Mouse (Mus musculus) hindbrain, embryonic 11.5 days (tissue): Measurements from ENCODE around the gene Mcl1. TPM values are rescaled to one million over a fixed set of nuclear protein-coding genes. Genes with fewer than 3 reads are reported as not detected.

Experiments used
- ATAC-seq: fragments of 200-750 bp; cut with Nextera tagmentation; 2 replicates; pipeline ENCODE4 v1.8.0; 2017; ENCODE audit warnings: mild to moderate bottlenecking, moderate TSS enrichment, moderate library complexity; ENCODE audit not compliant: low FRiP score
- DNase-seq: peaks from one replicate; pipeline ENCODE4 v3.0.0-alpha.2; 2015; ENCODE audit warnings: low spot score
- H3K27ac ChIP-seq: fragments of 300-500 bp; sonication (generic); 2 replicates; pipeline ENCODE4 v1.5.1; 2014; ENCODE audit warnings: mild to moderate bottlenecking, low read depth, low read length
- H3K27me3 ChIP-seq: fragments of 300-500 bp; sonication (generic); 2 replicates; pipeline ENCODE4 v1.6.1; 2014; ENCODE audit warnings: mild to moderate bottlenecking, low read length, moderate library complexity, mixed read lengths; ENCODE audit not compliant: control insufficient read depth, insufficient read depth
- H3K36me3 ChIP-seq: fragments of 300-500 bp; sonication (generic); 2 replicates; pipeline ENCODE4 v1.6.1; 2014; ENCODE audit warnings: mild to moderate bottlenecking, low read length, moderate library complexity, mixed read lengths; ENCODE audit not compliant: control insufficient read depth, insufficient read depth
- H3K4me1 ChIP-seq: fragments of 300-500 bp; sonication (generic); replicated peaks from 2 replicates; pipeline ENCODE4 v1.6.1; 2014; ENCODE audit warnings: low read length, mixed read lengths; ENCODE audit not compliant: control insufficient read depth, insufficient read depth
- H3K4me2 ChIP-seq: fragments of 300-500 bp; sonication (generic); replicated peaks from 2 replicates; pipeline ENCODE4 v1.6.1; 2014; ENCODE audit warnings: mild to moderate bottlenecking, low read depth, low read length
- H3K4me3 ChIP-seq: fragments of 300-500 bp; sonication (generic); 2 replicates; pipeline ENCODE4 v1.5.1; 2014; ENCODE audit warnings: low read depth, low read length
- H3K9ac ChIP-seq: fragments of 300-500 bp; sonication (generic); 2 replicates; pipeline ENCODE4 v1.6.1; 2014; ENCODE audit warnings: low read depth, low read length
- H3K9me3 ChIP-seq: fragments of 300-500 bp; sonication (generic); 2 replicates; pipeline ENCODE4 v1.6.1; 2016; ENCODE audit warnings: low read length; ENCODE audit not compliant: control insufficient read depth
- WGBS: fragments of 180-500 bp; shearing (Covaris S2); extraction: QIAGEN DNeasy Blood & Tissue Kit; methylation state at CpG from one replicate; pipeline ENCODE4 v1.1.7; 2014; 5-methylcytosine and 5-hydroxymethylcytosine counted together
- polyA plus RNA-seq: library from polyadenylated mRNA; unstranded; fragments of >200 nt; fragmentation: Nextera tagmentation; extraction: Ambion mirVana; gene quantifications from 2 replicates; pipeline ENCODE4 v1.2.1, GENCODE M21; 2014

The Mcl1 gene
- polyA plus RNA-seq, 1 experiment from 2014 or later: 76.1 TPM

GRCm38 (mm10) chr3:95660788-95661478 is 2.3 kb downstream of the Mcl1 start:
- Histone ChIP-seq H3K27me3 (no peaks in the 10 kb centered on the region), H3K4me3 (peak overlapping the region; percentile 95), H3K4me2 (peak overlapping the region; percentile 86), H3K9ac (peak overlapping the region; percentile 99; the same call in 1 of the 2 replicates), H3K27ac (no peak overlapping the region), H3K9me3 (no peaks in the 10 kb centered on the region), H3K4me1 (peaks cover 3% of the 10 kb centered on the region), H3K36me3 (no peaks in the 10 kb centered on the region)
- ATAC-seq (no peak), DNase-seq (no peak)
- WGBS: 64% methylated on average over 2 of the region's 2 CpGs

GRCm38 (mm10) chr3:95661945-95662715 is 3.5 kb downstream of the Mcl1 start:
- Histone ChIP-seq H3K9ac (no peak overlapping the region), H3K4me3 (no peak overlapping the region), H3K36me3 (no peaks in the 10 kb centered on the region), H3K9me3 (no peaks in the 10 kb centered on the region), H3K4me1 (peaks cover 3% of the 10 kb centered on the region), H3K4me2 (no peak overlapping the region), H3K27ac (no peak overlapping the region), H3K27me3 (no peaks in the 10 kb centered on the region)
- WGBS: 72% methylated on average over 7 of the region's 7 CpGs
- DNase-seq (no peak), ATAC-seq (no peak)

DNA sequence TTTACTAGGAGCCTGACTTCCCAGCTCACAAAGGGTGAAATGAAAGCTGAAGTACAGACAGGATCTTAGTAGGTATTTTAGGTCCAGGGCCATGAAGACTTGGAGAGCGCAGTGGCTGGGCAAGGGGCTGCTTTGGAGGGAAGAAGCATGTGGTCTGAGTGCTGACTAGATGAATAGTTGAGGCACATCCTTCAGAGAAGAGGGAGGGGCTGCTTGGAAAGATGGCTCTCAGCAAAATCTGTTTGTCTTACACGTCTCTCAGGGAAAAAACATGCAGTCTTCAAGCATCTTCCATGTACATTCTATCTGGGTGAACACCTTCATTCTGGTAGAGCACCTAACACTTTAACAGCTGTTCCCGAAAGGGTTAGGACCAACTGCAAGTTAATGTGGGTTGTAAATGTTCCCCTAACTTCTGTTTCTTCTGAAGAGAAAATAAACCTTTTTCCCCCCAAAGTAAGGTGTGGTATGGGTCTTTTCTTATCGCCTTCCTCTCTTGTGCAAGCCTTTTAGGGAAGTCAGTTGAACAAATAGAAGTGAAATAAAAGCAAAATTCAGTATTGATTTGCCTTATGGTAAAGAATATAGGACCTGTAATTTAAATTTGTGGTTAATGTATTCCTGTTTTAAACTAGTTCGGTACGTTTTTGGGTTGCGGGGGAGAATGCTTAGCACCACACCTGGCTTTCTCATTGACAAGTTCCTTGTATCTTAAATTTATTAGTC is 4.3 kb downstream of the Mcl1 start:
- Histone ChIP-seq H3K27ac (no peak overlapping the region), H3K4me1 (peaks cover 6% of the 10 kb centered on the region), H3K4me2 (no peak overlapping the region), H3K27me3 (no peaks in the 10 kb centered on the region), H3K36me3 (no peaks in the 10 kb centered on the region), H3K9ac (no peak overlapping the region), H3K9me3 (no peaks in the 10 kb centered on the region), H3K4me3 (no peak overlapping the region)
- DNase-seq (no peak), ATAC-seq (no peak)
- 88% methylated on average over 7 of the region's 7 CpGs for WGBS

- no peaks in the 10 kb centered on the region for H3K9me3 ChIP-seq
- H3K4me1 ChIP-seq: peaks cover 6% of the 10 kb centered on the region
- WGBS: 84% methylated on average over 2 of the region's 2 CpGs
- no peak overlapping the region for H3K9ac ChIP-seq
- no peak overlapping the region for H3K4me3 ChIP-seq
- DNase-seq: no peak
- no peak overlapping the region for H3K27ac ChIP-seq
- no peak for ATAC-seq
- no peaks in the 10 kb centered on the region for H3K36me3 ChIP-seq
- H3K4me2 ChIP-seq: no peak overlapping the region
- H3K27me3 ChIP-seq: no peaks in the 10 kb centered on the region
Observed at GRCm38 (mm10) chr3:95663486-95663885, 4.9 kb downstream of the Mcl1 start.

DNA sequence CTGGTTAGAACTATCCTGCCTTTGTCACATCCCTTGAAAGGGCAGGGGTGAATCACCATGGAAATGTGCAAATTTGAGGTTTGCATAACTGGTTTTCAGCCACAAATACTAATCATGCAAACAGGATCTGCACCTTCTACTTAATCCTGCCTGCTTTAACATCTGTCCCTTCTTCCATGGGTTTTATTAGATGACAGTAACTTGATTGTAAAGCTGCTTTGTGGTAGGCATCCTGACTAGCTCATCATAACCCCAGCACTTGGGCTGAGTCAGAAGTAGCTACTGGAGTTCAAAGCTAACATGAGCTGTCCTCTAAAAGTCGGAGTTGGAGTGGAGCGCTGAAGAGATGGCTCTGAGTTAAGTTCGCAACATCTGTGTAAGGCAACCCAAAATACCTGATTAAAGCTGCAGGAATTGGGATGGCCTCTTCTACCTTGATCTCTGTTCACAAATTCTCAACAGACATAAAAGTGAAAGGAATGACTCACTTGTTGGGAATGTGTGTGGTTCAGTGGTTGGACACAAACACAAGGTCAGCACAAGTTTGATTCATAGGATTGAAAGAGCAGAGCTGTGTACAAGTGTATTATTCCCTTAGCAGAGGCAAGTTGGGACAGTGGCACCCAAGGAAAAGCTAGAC is 5.5 kb downstream of the Mcl1 start:
- no peaks in the 10 kb centered on the region for H3K27me3 ChIP-seq
- H3K9ac ChIP-seq: no peak overlapping the region
- WGBS: 89% methylated on average over 3 of the region's 3 CpGs
- H3K4me3 ChIP-seq: no peak overlapping the region
- H3K27ac ChIP-seq: no peak overlapping the region
- DNase-seq: no peak
- no peak overlapping the region for H3K4me2 ChIP-seq
- H3K36me3 ChIP-seq: no peaks in the 10 kb centered on the region
- H3K4me1 ChIP-seq: peaks cover 6% of the 10 kb centered on the region
- no peaks in the 10 kb centered on the region for H3K9me3 ChIP-seq
- no peak for ATAC-seq

DNA sequence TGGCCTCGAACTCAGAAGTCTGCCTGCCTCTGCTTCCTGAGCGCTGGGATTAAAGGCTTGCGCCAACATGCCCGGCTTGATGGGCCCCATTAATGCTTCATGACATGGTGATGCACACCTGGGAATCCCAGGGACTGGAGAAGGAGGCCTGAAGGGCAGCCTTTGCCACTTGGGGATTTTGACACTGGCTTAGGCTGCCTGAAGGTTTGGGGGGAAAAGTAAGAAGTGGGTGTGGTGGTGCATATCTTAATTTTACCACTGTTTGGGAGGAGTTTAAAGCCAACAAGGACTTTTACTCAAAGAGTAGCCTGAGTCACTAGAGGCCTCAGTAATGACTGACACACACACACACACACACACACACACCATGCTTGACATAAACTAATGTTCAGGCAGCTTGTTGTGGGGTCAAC is 6.4 kb downstream of the Mcl1 start:
- Histone ChIP-seq H3K4me1 (peaks cover 6% of the 10 kb centered on the region), H3K27ac (no peak overlapping the region), H3K27me3 (no peaks in the 10 kb centered on the region), H3K4me2 (no peak overlapping the region), H3K4me3 (no peak overlapping the region), H3K9me3 (no peaks in the 10 kb centered on the region), H3K9ac (no peak overlapping the region), H3K36me3 (no peaks in the 10 kb centered on the region)
- DNase-seq: no peak
- WGBS: 94% methylated on average over 4 of the region's 4 CpGs
- ATAC-seq: no peak

- Histone ChIP-seq H3K27ac (no peak overlapping the region), H3K4me3 (no peak overlapping the region), H3K9me3 (no peaks in the 10 kb centered on the region), H3K4me1 (peaks cover 4% of the 10 kb centered on the region; the same call in 1 of the 2 replicates), H3K27me3 (no peaks in the 10 kb centered on the region), H3K36me3 (no peaks in the 10 kb centered on the region), H3K4me2 (no peak overlapping the region), H3K9ac (no peak overlapping the region)
- DNase-seq (no peak), ATAC-seq (no peak)
- 56% methylated on average over 6 of the region's 6 CpGs for WGBS
Observed at GRCm38 (mm10) chr3:95666124-95666844, 7.7 kb downstream of the Mcl1 start.

GRCm38 (mm10) chr3:95667521-95667920 is 8.9 kb downstream of the Mcl1 start:
- Histone ChIP-seq H3K4me1 (0 out of 2 replicates have a peak, but pooled peaks cover 4% of the 10 kb centered on the region), H3K27ac (peak overlapping the region; percentile 14; the same call in 1 of the 2 replicates), H3K4me3 (no peak overlapping the region), H3K27me3 (no peaks in the 10 kb centered on the region), H3K9ac (no peak overlapping the region), H3K4me2 (no peak overlapping the region), H3K9me3 (no peaks in the 10 kb centered on the region), H3K36me3 (no peaks in the 10 kb centered on the region)
- 79% methylated on average over 4 of the region's 4 CpGs for WGBS
- ATAC-seq (no peak), DNase-seq (no peak)
